Mouse (Mus musculus) cerebellum, postnatal 14 days (tissue): ENCODE measurements at regions not wholly inside any gene's neighbourhood (a gene's known extent, or its start where the extent isn't known, plus 50 kb on each side); places are given as distances from the start of the nearest gene placed in this dataset.

Experiments used
- DNase-seq, 2 experiments: peaks; one replicate each; pipeline ENCODE4 v3.0.0; 2021; ENCODE audit warnings: mixed read lengths in 2 of 2

- peak; percentile 28 to 38 for DNase-seq
These were observed 793.0 kb downstream of the Gm7489 start for GRCm38 (mm10) chr15:54677660-54678059.
